Mouse (Mus musculus) MEL (cell line): ENCODE data around the gene Fam155a. TPM values are rescaled to one million over a fixed set of nuclear protein-coding genes. Genes with fewer than 3 reads are reported as not detected.

ENCODE experiments used
- DNase-seq: peaks from one replicate; pipeline ENCODE4 v3.0.0; 2011; ENCODE audit warnings: low read depth, low spot score
- H3K27ac ChIP-seq: 2 replicates; pipeline ENCODE4 v1.5.1; 2012; ENCODE audit warnings: low read depth, mild to moderate bottlenecking, control low read depth, low read length, moderate library complexity; ENCODE audit not compliant: control insufficient read depth
- H3K27me3 ChIP-seq, 2 experiments: fragments of 150-350 bp in 1 of 2; sonication (generic) in 1 of 2; 2 replicates each; pipeline ENCODE4 v1.6.1; 2012; ENCODE audit warnings: low read length in 2 of 2, mild to moderate bottlenecking in 2 of 2, improper control_type of control experiment in 1 of 2, moderate library complexity in 1 of 2; ENCODE audit not compliant: insufficient read depth in 2 of 2, control insufficient read depth in 1 of 2
- H3K36me3 ChIP-seq, 2 experiments: 2 replicates each; pipeline ENCODE4 v1.6.1; 2012 to 2014; ENCODE audit warnings: low read length in 2 of 2, improper control_type of control experiment in 1 of 2, inconsistent platforms in 1 of 2, mild to moderate bottlenecking in 1 of 2; ENCODE audit not compliant: insufficient read depth in 2 of 2, control insufficient read depth in 1 of 2
- H3K4me1 ChIP-seq, 2 experiments: fragments of 150-350 bp in 1 of 2; sonication (generic) in 1 of 2; 2 replicates each; pipeline ENCODE4 v1.6.1; 2012; ENCODE audit warnings: low read length in 2 of 2, improper control_type of control experiment in 1 of 2, mild to moderate bottlenecking in 1 of 2; ENCODE audit not compliant: insufficient read depth in 2 of 2, control insufficient read depth in 1 of 2
- H3K4me3 ChIP-seq, 2 experiments: fragments of 150-350 bp in 1 of 2; sonication (generic) in 1 of 2; 2 replicates each; pipeline ENCODE4 v1.5.1; 2012; ENCODE audit warnings: low read depth in 2 of 2, low read length in 2 of 2, mild to moderate bottlenecking in 2 of 2, moderate library complexity in 2 of 2, control low read depth in 1 of 2, improper control_type of control experiment in 1 of 2; ENCODE audit not compliant: control insufficient read depth in 1 of 2, insufficient read depth in 1 of 2
- H3K79me2 ChIP-seq: 2 replicates; pipeline ENCODE4 v1.6.1; 2012; ENCODE audit warnings: mild to moderate bottlenecking, low read length, moderate library complexity; ENCODE audit not compliant: control insufficient read depth, poor library complexity, insufficient read depth
- H3K9ac ChIP-seq: 2 replicates; pipeline ENCODE4 v1.6.1; 2012; ENCODE audit warnings: low read depth, mild to moderate bottlenecking, control low read depth, low read length, moderate library complexity; ENCODE audit not compliant: control insufficient read depth, poor library complexity, severe bottlenecking
- H3K9me3 ChIP-seq: fragments of 150-350 bp; sonication (generic); replicated peaks from 2 replicates; pipeline ENCODE4 v1.6.1; 2012; ENCODE audit warnings: mild to moderate bottlenecking, low read length, improper control_type of control experiment, moderate library complexity; ENCODE audit not compliant: insufficient read depth
- CTCF ChIP-seq, 3 experiments: IDR thresholded peaks in 2 of 3; conservative IDR thresholded peaks in 1 of 3; 2 replicates each; pipeline ENCODE4 v1.5.1; 2011 to 2012; ENCODE audit warnings: low read length in 3 of 3, low read depth in 2 of 3, mild to moderate bottlenecking in 2 of 3, improper control_type of control experiment in 1 of 3, inconsistent platforms in 1 of 3, mixed read lengths in 1 of 3, moderate library complexity in 1 of 3; ENCODE audit not compliant: control insufficient read depth in 1 of 3, insufficient read depth in 1 of 3, poor library complexity in 1 of 3, severe bottlenecking in 1 of 3
- E2F4 ChIP-seq: IDR thresholded peaks from 2 replicates; pipeline ENCODE4 v1.6.1; 2011; ENCODE audit warnings: low read depth, low read length, improper control_type of control experiment, borderline replicate concordance
- EP300 ChIP-seq, 2 experiments: IDR thresholded peaks; 2 replicates each; pipeline ENCODE4 v1.6.1; 2011; ENCODE audit warnings: improper control_type of control experiment in 2 of 2, low read length in 2 of 2, low read depth in 1 of 2, mild to moderate bottlenecking in 1 of 2
- HCFC1 ChIP-seq: IDR thresholded peaks from 2 replicates; pipeline ENCODE4 v1.6.1; 2012; ENCODE audit warnings: low read depth, mild to moderate bottlenecking, inconsistent platforms, low read length, improper control_type of control experiment, moderate library complexity
- KAT2A ChIP-seq: conservative IDR thresholded peaks from 2 replicates; pipeline ENCODE4 v1.6.1; 2012; ENCODE audit warnings: low read depth, low read length, improper control_type of control experiment, inconsistent platforms
- MAFK ChIP-seq: IDR thresholded peaks from 2 replicates; pipeline ENCODE4 v1.6.1; 2011; ENCODE audit warnings: low read depth, mild to moderate bottlenecking, low read length, improper control_type of control experiment, borderline replicate concordance
- MAX ChIP-seq: IDR thresholded peaks from 2 replicates; pipeline ENCODE4 v1.6.1; 2011; ENCODE audit warnings: low read length, improper control_type of control experiment
- MAZ ChIP-seq: IDR thresholded peaks from 2 replicates; pipeline ENCODE4 v1.6.1; 2012; ENCODE audit warnings: low read depth, mild to moderate bottlenecking, inconsistent platforms, low read length, improper control_type of control experiment
- MYC ChIP-seq: IDR thresholded peaks from 2 replicates; pipeline ENCODE4 v1.6.1; 2011; ENCODE audit warnings: low read depth, mild to moderate bottlenecking, low read length, improper control_type of control experiment, moderate library complexity
- NRF1 ChIP-seq: IDR thresholded peaks from 2 replicates; pipeline ENCODE4 v1.6.1; 2014; ENCODE audit warnings: low read depth, mild to moderate bottlenecking, inconsistent platforms, low read length, improper control_type of control experiment, moderate library complexity; ENCODE audit not compliant: poor library complexity, insufficient read depth, severe bottlenecking
- POLR2AphosphoS2 ChIP-seq: IDR thresholded peaks from 2 replicates; pipeline ENCODE4 v1.6.1; 2011; ENCODE audit warnings: low read length, improper control_type of control experiment
- RAD21 ChIP-seq: IDR thresholded peaks from 2 replicates; pipeline ENCODE4 v1.6.1; 2011; ENCODE audit warnings: mild to moderate bottlenecking, low read depth, low read length, improper control_type of control experiment
- RCOR1 ChIP-seq: IDR thresholded peaks from 2 replicates; pipeline ENCODE4 v1.6.1; 2012; ENCODE audit warnings: low read depth, mild to moderate bottlenecking, inconsistent platforms, low read length, improper control_type of control experiment
- SMC3 ChIP-seq: IDR thresholded peaks from 2 replicates; pipeline ENCODE4 v1.6.1; 2011; ENCODE audit warnings: low read depth, low read length, improper control_type of control experiment
- TAL1 ChIP-seq: IDR thresholded peaks from 2 replicates; pipeline ENCODE4 v1.6.1; 2012; ENCODE audit warnings: mild to moderate bottlenecking, inconsistent platforms, low read length, moderate library complexity, mixed read lengths
- TCF12 ChIP-seq: IDR thresholded peaks from 2 replicates; pipeline ENCODE4 v1.6.1; 2014; ENCODE audit warnings: low read depth, mild to moderate bottlenecking, inconsistent platforms, low read length, improper control_type of control experiment, moderate library complexity
- UBTF ChIP-seq: IDR thresholded peaks from 2 replicates; pipeline ENCODE4 v1.6.1; 2012; ENCODE audit warnings: low read depth, mild to moderate bottlenecking, inconsistent platforms, low read length, improper control_type of control experiment, moderate library complexity, borderline replicate concordance; ENCODE audit not compliant: insufficient read depth
- USF1 ChIP-seq: IDR thresholded peaks from 2 replicates; pipeline ENCODE4 v1.6.1; 2014; ENCODE audit warnings: low read depth, mild to moderate bottlenecking, inconsistent platforms, low read length, improper control_type of control experiment, moderate library complexity
- USF2 ChIP-seq, 2 experiments: IDR thresholded peaks; 2 replicates each; pipeline ENCODE4 v1.6.1; 2011 to 2012; ENCODE audit warnings: improper control_type of control experiment in 2 of 2, low read length in 2 of 2, borderline replicate concordance in 1 of 2, inconsistent platforms in 1 of 2, low read depth in 1 of 2, mild to moderate bottlenecking in 1 of 2; ENCODE audit not compliant: insufficient read depth in 1 of 2
- ZC3H11A ChIP-seq: IDR thresholded peaks from 2 replicates; pipeline ENCODE4 v1.6.1; 2012; ENCODE audit warnings: low read depth, mild to moderate bottlenecking, inconsistent platforms, low read length, improper control_type of control experiment
- ZKSCAN1 ChIP-seq: IDR thresholded peaks from 2 replicates; pipeline ENCODE4 v1.6.1; 2012; ENCODE audit warnings: low read depth, mild to moderate bottlenecking, inconsistent platforms, low read length, improper control_type of control experiment, moderate library complexity
- ZMIZ1 ChIP-seq: IDR thresholded peaks from 2 replicates; pipeline ENCODE4 v1.6.1; 2012; ENCODE audit warnings: low read depth, mild to moderate bottlenecking, inconsistent platforms, low read length, improper control_type of control experiment, moderate library complexity
- polyA plus RNA-seq, 2 experiments: library from polyadenylated mRNA; stranded (reverse) in 1 of 2; unstranded in 1 of 2; fragments of >175 nt in 1 of 2; fragments of >200 nt in 1 of 2; gene quantifications; 2 replicates each; pipeline versions ENCODE4 v1.2.1 to v1.2.4; 2012; ENCODE audit warnings: low replicate concordance in 2 of 2, low read depth in 1 of 2; ENCODE audit not compliant: insufficient read length in 2 of 2, insufficient read depth in 1 of 2, missing spikeins in 1 of 2
- total RNA-seq: library from RNA; depleted of rRNA; stranded (reverse); fragments of 300-350 nt; gene quantifications from 2 replicates; pipeline ENCODE4 v1.2.3, GENCODE M21; 2012

The Fam155a gene
- total and polyA plus RNA-seq, 3 experiments, result not detected

DNA sequence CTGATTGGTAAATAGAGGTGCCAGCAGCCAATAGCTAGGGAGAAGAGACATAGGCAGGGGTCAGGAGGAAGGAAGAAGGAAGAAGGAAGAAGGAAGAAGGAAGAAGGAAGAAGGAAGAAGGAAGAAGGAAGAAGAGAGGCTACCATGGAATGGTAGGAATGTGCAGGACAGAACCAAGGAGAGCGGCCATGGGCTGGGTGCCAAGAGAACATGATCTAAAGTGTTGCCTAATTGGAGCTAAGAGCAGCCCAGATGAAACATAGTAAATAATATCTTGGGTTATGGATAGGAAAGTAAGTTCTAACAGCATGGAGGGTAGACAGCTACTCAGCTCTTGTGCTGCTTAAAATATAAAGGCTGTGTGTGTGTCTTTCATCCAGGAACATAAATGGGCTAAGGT lies 405.6 kb downstream of the Fam155a start:
- no peak for DNase-seq
- TF ChIP-seq E2F4 (no peak), ZMIZ1 (no peak), TAL1 (no peak), USF1 (no peak), ZKSCAN1 (no peak), MYC (no peak), HCFC1 (no peak), ZC3H11A (no peak), KAT2A (no peak), MAX (no peak), UBTF (no peak), MAFK (no peak), POLR2AphosphoS2 (no peak), NRF1 (no peak), EP300 (IDR thresholded peaks at IDR 0.05; ENCODE audit: low read depth in 1 of 2, low read length in 2 of 2) (no peak)

DNA sequence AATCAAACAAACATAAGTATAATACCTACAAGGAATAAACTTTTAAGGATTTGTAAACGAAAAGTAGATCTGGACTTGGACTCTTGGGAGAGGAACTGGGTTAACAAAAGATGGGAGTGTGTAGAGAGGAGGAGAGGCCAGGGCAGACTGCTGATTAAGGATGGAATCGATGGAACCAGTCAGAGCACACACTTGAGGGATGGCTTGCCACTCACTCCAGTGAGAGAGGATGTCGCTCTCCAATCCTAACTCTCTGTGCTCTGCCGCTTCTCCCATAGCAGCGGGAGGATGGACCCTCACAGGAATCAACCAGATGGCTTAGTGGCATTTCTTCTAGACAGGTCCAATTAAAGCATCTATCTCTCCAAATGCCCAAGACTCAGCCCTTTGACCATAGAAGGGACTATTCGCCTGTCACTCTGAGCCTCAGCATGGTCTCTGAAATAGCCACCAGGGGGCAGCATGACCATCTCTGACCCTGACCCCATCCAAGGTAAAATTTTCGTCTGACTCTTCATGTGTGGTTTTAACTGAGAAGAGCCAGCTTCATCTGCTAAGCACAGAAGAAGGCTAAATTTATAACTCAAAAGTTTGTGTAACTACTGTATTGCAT lies 422.3 kb downstream of the Fam155a start:
- no peaks in the 10 kb centered on the region for H3K36me3 ChIP-seq
- TF ChIP-seq POLR2AphosphoS2, result no peak
- TF ChIP-seq CTCF (IDR thresholded peaks at IDR 0.05 in 2 of 3, conservative IDR thresholded peaks at IDR 0.05 in 1 of 3; ENCODE audit: control insufficient read depth in 1 of 3, insufficient read depth in 1 of 3, low read depth in 2 of 3, low read length in 3 of 3, poor library complexity in 1 of 3, severe bottlenecking in 1 of 3), result peak; percentile 21 to 58 (median 42); a peak in 5 of 6 replicates
- TF ChIP-seq TCF12, result no peak
- no peak for TF ChIP-seq USF2 (IDR thresholded peaks at IDR 0.05; ENCODE audit: borderline replicate concordance in 1 of 2, insufficient read depth in 1 of 2, low read depth in 1 of 2, low read length in 2 of 2)
- peak; percentile 17 for TF ChIP-seq RAD21
- peak; percentile 24; the same call in 1 of the 2 replicates for TF ChIP-seq SMC3
- TF ChIP-seq MAZ, result no peak
- TF ChIP-seq RCOR1, result no peak
- TF ChIP-seq, all 39 proteins: peak for 3
- Histone ChIP-seq H3K4me3 (no peak overlapping the region), H3K9ac (no peak overlapping the region), H3K79me2 (no peaks in the 10 kb centered on the region), H3K27me3 (no peaks in the 10 kb centered on the region), H3K27ac (no peak overlapping the region), H3K9me3 (no peaks in the 10 kb centered on the region), H3K4me1 (no peaks in the 10 kb centered on the region)
- peak; percentile 8 for DNase-seq

More for the DNA sequence above, 405.6 kb downstream of the Fam155a start:
- Histone ChIP-seq H3K27me3 (no peaks in the 10 kb centered on the region), H3K36me3 (no peaks in the 10 kb centered on the region), H3K27ac (no peak overlapping the region), H3K9ac (no peak overlapping the region), H3K4me3 (no peak overlapping the region), H3K4me1 (no peaks in the 10 kb centered on the region), H3K79me2 (no peaks in the 10 kb centered on the region), H3K9me3 (no peaks in the 10 kb centered on the region)
